Mouse (Mus musculus) hematopoietic stem cell, adult 5-6 weeks (primary cell): ENCODE data around the gene Gm10320. TPM values are rescaled to one million over a fixed set of nuclear protein-coding genes. Genes with fewer than 3 reads are reported as not detected.

Experiments used
- ATAC-seq, 2 experiments: fragments of 125-278 bp in 1 of 2; replicated peaks in 1 of 2; 2 replicates each; pipeline ENCODE4 v1.8.0; 2016 to 2017; ENCODE audit warnings: inconsistent platforms in 2 of 2, mild to moderate bottlenecking in 2 of 2, moderate number of reproducible peaks in 2 of 2, low read depth in 1 of 2, moderate TSS enrichment in 1 of 2; ENCODE audit not compliant: low FRiP score in 2 of 2, poor library complexity in 2 of 2, severe bottlenecking in 2 of 2, insufficient read depth in 1 of 2, low TSS enrichment in 1 of 2
- total RNA-seq: library from RNA; stranded (forward); fragments of 172-1452, 232-1000 nt; gene quantifications from 2 replicates; pipeline ENCODE4 v1.2.3, GENCODE M21; 2017

Gm10320 gene
- total RNA-seq, 1 experiment from 2014 or later, result not detected

GRCm38 (mm10) chr13:98485440-98485839, 6.4 kb downstream of the Gm10320 start:
- ATAC-seq, result no peak

- ATAC-seq, result no peak
Observed at GRCm38 (mm10) chr13:98477991-98478390, 13.8 kb downstream of the Gm10320 start.

- no peak for ATAC-seq
Observed at GRCm38 (mm10) chr13:98476839-98477495, 14.8 kb downstream of the Gm10320 start.

GRCm38 (mm10) chr13:98476175-98476838, 15.5 kb downstream of the Gm10320 start:
- no peak for ATAC-seq

GRCm38 (mm10) chr13:98475681-98476080, 16.1 kb downstream of the Gm10320 start:
- ATAC-seq, result no peak

GRCm38 (mm10) chr13:98473034-98473433, 18.8 kb downstream of the Gm10320 start:
- no peak for ATAC-seq

- ATAC-seq, result no peak
Observed at GRCm38 (mm10) chr13:98471756-98472155, 20.0 kb downstream of the Gm10320 start.

GRCm38 (mm10) chr13:98470321-98470720, 21.5 kb downstream of the Gm10320 start:
- ATAC-seq, result no peak

- no peak for ATAC-seq
Observed at GRCm38 (mm10) chr13:98469916-98470315, 21.9 kb downstream of the Gm10320 start.

GRCm38 (mm10) chr13:98461467-98461866, 30.3 kb downstream of the Gm10320 start:
- ATAC-seq, result no peak

GRCm38 (mm10) chr13:98456398-98456797, 35.4 kb downstream of the Gm10320 start:
- no peak for ATAC-seq

- no peak for ATAC-seq
Observed at GRCm38 (mm10) chr13:98455646-98456045, 36.2 kb downstream of the Gm10320 start.

- ATAC-seq, result no peak
Observed at GRCm38 (mm10) chr13:98454224-98454967, 37.4 kb downstream of the Gm10320 start.

GRCm38 (mm10) chr13:98453146-98453545, 38.7 kb downstream of the Gm10320 start:
- ATAC-seq, result no peak

GRCm38 (mm10) chr13:98448696-98449095, 43.1 kb downstream of the Gm10320 start:
- ATAC-seq, result no peak

- no peak for ATAC-seq
Observed at GRCm38 (mm10) chr13:98447741-98448140, 44.1 kb downstream of the Gm10320 start.

- ATAC-seq, result no peak
Observed at GRCm38 (mm10) chr13:98445391-98446125, 46.2 kb downstream of the Gm10320 start.

GRCm38 (mm10) chr13:98441001-98441400, 50.8 kb downstream of the Gm10320 start:
- no peak for ATAC-seq
